Mouse (Mus musculus) spleen, postnatal 4 days (tissue): ENCODE measurements around the gene Slc25a22.

Experiments used
- DNase-seq, 2 experiments: peaks; one replicate each; pipeline ENCODE4 v3.0.0; 2022; ENCODE audit warnings: low spot score in 2 of 2

The Slc25a22 gene

GRCm38 (mm10) chr7:141437178-141438120 is at the start of gene Slc25a22:
TSS of gene Slc25a22 (minus strand) at chr7:141437892.
- DNase-seq: peak; percentile 81 to 93

GRCm38 (mm10) chr7:141487141-141487540 is 49.4 kb upstream of the Slc25a22 start:
- DNase-seq: no peak

GRCm38 (mm10) chr7:141486239-141486638 is 48.5 kb upstream of the Slc25a22 start:
- DNase-seq: no peak

- no peak for DNase-seq
Observed at GRCm38 (mm10) chr7:141485606-141486005, 47.9 kb upstream of the Slc25a22 start.

GRCm38 (mm10) chr7:141485186-141485585 is 47.5 kb upstream of the Slc25a22 start:
- no peak for DNase-seq

- no peak for DNase-seq
Observed at GRCm38 (mm10) chr7:141484186-141485120, 46.8 kb upstream of the Slc25a22 start.

- DNase-seq: no peak
Observed at GRCm38 (mm10) chr7:141483114-141483653, 45.5 kb upstream of the Slc25a22 start.

- DNase-seq: no peak
Observed at GRCm38 (mm10) chr7:141482531-141483024, 44.9 kb upstream of the Slc25a22 start.

GRCm38 (mm10) chr7:141481498-141482401 is 44.1 kb upstream of the Slc25a22 start:
- DNase-seq: no peak

- peak; percentile 70 to 86 for DNase-seq
Observed at GRCm38 (mm10) chr7:141480842-141481497, 43.3 kb upstream of the Slc25a22 start.

- DNase-seq: no peak
Observed at GRCm38 (mm10) chr7:141478270-141478748, 40.6 kb upstream of the Slc25a22 start.

GRCm38 (mm10) chr7:141477578-141478269 is 40.0 kb upstream of the Slc25a22 start:
- no peak for DNase-seq

GRCm38 (mm10) chr7:141476981-141477370 is 39.3 kb upstream of the Slc25a22 start:
- no peak for DNase-seq

- DNase-seq: no peak
Observed at GRCm38 (mm10) chr7:141476226-141476980, 38.7 kb upstream of the Slc25a22 start.

GRCm38 (mm10) chr7:141475805-141476158 is 38.1 kb upstream of the Slc25a22 start:
- DNase-seq: no peak

GRCm38 (mm10) chr7:141475011-141475804 is 37.5 kb upstream of the Slc25a22 start, which contains the start of the genes Polr2l and Tspan4:
TSS of gene Polr2l (minus strand) at chr7:141475132.
TSS of gene Tspan4 (plus strand) at chr7:141475240.
- peak; percentile 86 to 96 for DNase-seq

GRCm38 (mm10) chr7:141474160-141474559 is 36.5 kb upstream of the Slc25a22 start:
- no peak for DNase-seq

- DNase-seq: no peak
Observed at GRCm38 (mm10) chr7:141472763-141473162, 35.1 kb upstream of the Slc25a22 start.
